Mouse (Mus musculus) ES-Bruce4 (cell line): ENCODE measurements around the gene Ifna5.

ENCODE experiments used
- CTCF ChIP-seq: IDR thresholded peaks from one replicate; pipeline ENCODE4 v1.8.1; 2011; ENCODE audit warnings: low read depth, low read length
- EP300 ChIP-seq: IDR thresholded peaks from 2 replicates; pipeline ENCODE4 v1.6.1; 2011; ENCODE audit warnings: low read depth, low read length; ENCODE audit not compliant: insufficient read depth
- POLR2A ChIP-seq: IDR thresholded peaks from one replicate; pipeline ENCODE4 v1.8.1; 2011; ENCODE audit warnings: low read length; ENCODE audit not compliant: insufficient read depth

GRCm38 (mm10) chr4:88830523-88830922, 4.8 kb upstream of the Ifna5 start:
- no peak for TF ChIP-seq CTCF
- no peak for TF ChIP-seq EP300
- TF ChIP-seq POLR2A, result no peak
